Mouse (Mus musculus): ENCODE data around the gene Hdac2.

Gene Hdac2

DNA sequence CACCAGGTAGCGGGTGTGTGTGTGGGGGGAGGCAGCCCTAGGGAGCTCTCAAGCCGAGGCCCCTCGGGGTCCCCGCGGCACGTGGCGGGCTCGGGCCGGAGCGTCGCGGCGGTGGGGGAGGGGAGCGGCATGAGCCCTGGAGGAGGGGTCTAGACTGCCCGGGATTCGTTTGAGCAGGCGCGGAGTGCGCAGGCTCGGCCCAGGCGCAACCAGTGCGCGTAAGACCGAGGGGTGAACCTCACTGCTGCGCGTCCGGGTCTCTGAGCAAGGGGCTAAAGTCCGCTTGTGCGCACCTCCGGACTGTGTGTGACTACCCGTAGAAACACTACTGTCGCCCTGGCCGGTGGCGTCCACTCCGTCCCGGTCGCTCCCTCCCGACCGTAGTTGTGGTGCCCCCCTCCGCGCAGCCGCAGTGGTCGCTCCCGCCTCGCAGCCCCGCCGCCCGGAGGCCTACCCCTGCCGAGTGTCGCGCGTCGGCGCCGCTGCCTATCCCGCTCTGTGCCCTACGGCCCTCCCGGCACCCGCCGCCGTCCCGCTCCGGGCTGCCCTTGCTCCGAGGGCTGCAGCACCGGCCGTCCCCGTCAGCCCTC lies at the start of gene Hdac2:
Gene Hdac2 (plus strand): TSS at position 459 of the 590 bp plus-strand sequence.
- DNase-seq = peak; percentile 87

DNA sequence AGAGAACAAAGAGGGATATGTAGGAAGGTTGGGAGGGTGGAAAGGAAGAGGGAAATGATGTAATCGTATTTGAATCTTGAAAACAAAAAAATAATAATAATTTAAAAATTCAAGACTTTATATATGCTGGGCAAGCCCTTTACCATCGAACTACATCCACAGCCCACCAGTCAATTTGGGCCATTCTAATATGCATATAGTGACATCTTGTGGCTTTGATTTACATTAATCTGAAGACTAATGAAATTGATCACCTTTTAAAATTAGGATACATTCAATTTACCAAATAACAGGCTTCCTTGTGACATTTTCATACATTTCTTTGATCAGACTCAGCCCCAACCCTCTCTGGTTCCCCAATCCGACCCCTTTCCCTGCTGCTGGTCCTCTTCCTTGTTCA lies 46.1 kb upstream of the Hdac2 start:
- DNase-seq = no peak

DNA sequence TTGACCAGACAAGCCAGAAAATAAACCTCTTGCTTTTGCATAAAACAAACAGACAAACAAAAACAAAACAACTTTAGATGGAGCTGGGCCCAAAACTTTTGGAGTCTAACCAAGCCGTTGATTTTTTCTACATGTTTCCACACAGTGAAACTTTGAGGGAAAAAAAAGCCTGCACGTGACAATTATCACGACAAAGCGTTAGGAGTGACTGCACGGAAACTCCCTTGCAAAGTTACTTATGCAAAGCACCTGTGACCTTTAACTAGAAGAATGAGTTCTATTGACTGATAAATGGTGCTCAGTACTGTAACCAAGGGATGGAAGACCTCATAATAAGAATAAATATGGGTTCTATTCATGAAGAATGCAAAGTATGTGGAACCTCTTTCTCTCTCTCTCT lies 38.5 kb upstream of the Hdac2 start:
- no peak for DNase-seq

DNA sequence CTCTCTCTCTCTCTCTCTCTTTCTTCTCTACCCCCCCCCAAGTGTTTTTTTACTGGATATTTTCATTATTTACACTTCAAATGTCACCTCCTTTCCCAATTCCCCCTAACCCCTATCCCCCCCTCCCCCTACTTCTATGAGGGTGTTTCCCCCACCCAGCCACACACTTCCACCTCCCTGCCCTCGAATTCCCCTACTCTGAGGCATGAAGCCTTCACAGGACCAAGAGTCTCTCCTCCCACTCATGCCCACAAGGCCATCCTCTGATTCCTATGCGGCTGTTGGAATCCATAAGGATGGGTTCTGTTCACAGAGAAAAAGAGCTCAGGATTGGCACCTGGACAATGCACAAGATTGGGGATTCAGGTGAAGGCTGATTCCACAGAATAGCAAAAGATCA lies 38.1 kb upstream of the Hdac2 start:
- no peak for DNase-seq

DNA sequence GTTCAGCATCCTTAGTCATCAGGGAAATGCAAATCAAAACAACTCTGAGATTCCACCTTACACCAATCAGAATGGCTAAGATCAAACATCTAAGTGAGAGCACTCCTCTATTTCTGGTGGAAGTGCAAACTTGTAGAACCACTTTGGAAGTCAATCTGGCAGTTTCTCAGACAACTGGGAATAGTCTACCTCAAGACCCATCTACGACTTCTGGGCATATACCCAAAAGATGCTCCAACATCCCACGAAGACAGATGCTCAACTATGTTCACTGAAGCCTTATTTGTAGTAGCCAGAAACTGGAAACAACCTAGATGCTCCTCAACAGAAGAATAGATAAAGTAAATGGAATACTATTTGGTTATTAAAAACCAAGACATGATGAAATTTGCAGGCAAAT lies 22.6 kb upstream of the Hdac2 start:
- no peak for DNase-seq

DNA sequence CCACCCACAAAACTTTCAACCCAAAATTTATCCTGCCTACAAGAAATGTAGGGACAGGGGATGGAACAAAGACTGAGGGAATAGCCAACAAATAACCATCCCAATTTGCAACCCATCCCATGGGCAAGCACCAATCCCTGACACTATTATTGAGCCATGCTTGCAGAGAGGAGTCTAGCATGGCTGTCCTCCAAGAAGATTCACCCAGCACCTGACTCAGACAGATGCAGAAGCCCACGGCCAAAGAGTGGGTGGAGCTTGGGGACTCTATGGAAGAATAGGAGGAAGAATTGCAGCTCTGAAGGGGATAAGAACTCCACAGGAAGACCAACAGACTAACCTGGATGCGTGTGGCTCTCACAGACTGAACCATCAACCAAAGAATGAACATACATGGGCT lies 21.7 kb upstream of the Hdac2 start:
- DNase-seq = no peak

DNA sequence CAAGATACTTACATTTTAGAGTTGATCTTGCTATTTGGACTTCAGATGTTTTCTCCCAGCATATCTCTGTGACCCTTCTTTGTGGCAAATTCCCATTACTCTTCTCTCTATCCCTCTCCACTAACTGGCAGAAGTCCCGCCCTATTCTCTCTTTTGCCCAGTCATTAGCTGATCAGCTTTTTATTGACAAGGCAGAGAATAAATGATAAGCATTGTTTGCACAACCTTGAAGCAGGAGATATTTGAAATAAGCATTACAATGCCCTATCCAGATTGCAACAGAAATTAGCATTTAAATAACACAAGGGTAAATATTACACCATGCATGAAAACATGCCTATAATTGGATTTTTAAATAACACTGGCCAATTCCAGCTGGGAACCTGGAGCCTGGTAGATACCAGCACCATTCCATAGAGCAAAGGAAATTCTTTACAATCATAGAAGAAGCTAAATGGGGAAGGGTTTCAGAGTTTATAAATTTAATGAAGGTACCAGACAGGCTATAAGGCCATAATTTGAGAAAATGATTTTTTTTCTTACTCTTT lies 14.7 kb upstream of the Hdac2 start:
- DNase-seq = no peak

DNA sequence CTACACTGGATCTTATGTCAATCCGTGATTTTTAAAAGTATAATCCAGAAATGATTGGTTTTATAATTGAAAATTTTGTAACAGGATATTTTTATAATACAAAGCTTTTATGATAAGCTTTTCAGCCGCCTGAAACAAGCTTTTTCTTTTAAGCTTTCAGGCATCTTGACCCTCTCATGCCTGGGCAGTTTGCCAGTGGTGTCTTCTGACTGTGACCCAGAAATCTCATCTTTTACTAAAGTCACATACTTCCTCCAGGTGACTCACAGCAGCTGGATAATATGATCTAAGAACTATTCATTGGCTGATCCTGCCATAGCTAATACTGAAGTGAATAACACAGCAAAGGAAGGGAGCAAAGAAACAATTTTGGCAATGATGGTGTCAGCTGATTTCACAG lies 9.9 kb upstream of the Hdac2 start:
- DNase-seq = no peak

DNA sequence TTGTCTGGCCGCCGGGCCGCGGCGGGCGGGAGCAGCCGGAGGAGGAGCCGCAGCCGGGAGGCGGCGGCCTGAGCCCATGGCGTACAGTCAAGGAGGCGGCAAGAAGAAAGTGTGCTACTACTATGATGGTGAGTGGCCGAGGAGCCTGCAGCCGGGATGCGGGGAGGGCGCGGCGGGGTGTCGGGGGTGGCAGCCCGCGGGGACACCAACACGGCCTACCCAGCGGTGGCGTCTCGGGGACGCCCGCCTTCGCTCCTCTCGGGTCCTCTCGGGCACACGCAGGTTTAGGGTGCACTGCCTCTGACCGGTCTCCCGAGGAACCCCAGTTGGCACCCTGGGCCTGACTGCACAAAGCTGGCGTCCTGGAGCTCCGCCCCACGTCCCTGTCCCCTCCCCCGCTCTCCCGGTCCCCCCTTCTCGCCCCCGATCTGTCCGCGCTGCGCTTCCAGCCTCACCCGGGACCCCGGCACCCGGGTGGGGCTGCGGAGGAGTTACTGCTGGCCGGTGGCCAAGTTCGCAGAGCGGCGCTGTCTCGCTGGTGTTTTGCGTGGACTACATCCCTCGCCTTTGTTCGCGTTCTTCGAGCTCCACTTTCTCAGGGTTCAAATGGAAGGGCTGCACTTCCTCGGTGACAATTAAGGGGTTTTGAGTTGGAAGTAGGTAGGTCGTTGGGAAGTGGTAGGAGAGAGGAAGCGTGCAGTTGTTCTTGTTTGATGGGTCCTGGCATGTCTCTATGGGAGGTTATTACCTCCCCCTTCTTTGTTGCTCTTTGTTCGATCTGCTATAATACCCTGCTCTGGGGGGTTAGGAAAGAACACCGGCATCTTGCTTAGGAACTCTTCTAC lies 554 bp downstream of the Hdac2 start:
- no peak for DNase-seq

DNA sequence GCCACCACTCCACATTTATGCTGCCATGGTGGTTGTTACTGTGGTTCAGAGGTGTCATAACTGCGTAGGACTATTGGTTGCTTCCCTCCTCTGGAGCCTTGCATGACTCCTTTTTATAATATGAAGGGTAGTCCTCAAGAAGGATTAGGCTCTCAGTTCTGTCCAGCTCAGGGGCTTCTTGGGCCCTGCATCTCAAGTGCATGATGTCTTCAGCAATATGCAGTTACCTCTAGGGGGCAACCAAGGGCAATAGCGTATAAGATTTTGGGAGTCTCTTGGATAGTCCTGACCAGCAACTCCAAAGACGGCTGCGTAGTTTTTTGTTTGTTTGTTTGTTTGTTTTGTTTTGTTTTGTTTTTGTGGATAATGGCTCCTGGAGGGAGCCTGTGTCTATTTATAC lies 7.5 kb downstream of the Hdac2 start:
- DNase-seq = no peak

DNA sequence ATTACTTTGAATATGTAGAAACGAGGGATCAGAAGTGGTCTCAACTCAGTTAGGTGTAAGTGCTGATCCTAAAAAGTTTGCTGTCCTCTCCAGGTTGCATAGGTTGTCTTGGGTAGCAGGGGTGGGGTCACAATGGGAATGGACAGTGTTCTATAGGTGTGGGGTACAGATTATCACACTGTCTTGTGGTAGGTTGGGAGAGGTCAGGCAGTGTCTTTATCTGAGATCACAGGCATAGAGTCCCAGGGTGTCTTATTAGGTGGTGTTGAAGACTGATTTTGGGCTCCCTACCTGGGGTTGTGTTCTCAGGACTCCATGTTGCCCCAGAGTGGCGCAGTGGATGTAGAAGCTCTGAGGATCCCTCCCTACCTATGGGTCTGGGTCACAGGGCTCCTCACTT lies 17.8 kb downstream of the Hdac2 start:
- DNase-seq = no peak

DNA sequence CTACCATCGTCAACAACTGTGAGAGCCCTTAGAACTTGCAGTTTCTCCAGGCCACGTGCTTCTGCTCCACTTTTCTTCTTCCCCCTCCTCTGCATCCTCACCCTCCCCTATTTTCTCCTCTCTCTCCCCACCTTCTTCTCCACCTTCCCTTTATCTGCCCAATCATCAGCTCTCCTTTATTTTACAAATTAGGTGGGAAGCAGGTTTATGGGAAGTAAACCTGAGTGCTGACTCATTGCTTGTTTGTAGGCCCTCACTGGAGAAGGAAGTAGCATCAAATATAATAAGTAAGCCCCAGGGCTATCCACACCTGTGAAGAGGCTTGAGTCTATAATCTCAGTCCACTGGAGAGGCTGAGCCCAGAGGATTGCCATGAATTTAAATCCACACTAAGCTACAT lies 26.5 kb downstream of the Hdac2 start:
- DNase-seq = no peak

DNA sequence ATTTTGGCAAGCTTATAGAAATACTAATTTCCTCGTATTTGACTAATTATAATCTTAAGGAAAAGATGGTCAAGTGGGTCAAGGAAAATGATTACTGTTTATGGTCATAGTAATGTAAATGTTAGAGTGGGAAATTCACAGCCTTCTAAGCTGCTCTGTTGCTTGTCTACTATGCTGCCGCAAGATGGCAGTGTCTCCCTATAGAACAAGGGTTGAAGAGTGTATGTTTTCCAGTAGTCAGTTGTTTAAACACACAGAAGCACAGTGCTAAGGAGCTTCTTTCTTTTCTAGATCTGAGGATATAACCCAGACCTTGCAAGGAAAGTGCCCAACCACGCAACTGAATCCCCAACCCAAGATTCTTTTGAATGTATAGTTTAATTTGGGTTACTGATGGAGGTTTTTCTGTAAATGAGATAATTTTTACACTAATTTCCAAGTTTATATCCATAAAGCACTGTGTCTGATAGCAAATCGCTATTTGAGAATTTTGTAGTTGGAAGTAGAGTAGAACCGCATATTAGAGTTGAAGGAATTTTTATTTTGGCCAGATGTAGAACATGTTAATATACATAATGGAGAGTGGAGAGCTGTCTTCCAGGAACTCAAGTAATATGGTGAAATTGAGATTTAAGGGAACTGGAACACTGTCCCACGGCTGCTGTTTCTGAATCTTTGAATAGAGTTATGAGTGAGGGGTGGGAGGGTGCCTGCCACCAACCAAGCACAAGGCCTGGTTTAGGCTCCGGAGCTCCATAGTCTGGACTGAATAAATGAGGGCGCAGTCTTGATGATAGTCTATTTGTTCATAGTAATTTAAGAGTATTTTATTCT lies 40.1 kb downstream of the Hdac2 start:
- peak; percentile 48 for DNase-seq

DNA sequence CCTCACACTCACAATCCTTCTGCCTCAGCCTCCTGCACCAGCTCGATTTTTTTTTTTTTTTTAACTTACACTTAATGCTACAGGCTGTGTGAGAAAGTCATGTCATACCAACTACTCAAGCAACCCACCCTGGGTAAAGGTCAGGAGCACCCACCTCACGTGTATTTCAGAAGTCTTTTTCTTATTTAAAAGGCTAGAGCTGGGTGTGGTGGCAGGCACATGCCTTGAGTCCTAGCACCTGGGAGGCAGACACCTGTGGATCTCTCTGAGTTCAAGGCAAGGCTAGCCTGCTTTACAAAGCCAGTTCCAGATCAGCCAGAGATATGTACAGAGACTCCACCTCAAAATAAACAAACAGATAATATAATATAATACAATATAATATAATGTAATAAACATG lies 41.4 kb downstream of the Hdac2 start:
- DNase-seq = no peak

DNA sequence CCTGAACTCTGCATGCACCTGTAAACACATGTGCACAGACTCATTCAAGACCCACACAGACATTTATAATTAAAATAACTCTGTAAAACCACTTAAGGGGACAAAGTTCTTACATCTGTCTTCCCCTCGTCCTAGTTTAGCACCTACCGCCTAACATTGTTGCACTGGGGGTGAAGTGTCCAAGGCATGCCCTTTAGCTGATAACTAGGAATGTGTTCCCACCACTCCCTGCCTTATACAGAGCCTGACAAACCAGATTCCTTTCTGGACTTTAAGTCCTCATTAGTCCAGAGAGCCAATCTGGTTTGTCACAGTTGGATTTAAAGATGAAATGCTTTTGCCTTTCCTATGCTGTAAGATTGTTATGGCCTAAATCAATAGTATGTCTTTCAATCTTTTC lies 41.9 kb downstream of the Hdac2 start:
- no peak for DNase-seq

DNA sequence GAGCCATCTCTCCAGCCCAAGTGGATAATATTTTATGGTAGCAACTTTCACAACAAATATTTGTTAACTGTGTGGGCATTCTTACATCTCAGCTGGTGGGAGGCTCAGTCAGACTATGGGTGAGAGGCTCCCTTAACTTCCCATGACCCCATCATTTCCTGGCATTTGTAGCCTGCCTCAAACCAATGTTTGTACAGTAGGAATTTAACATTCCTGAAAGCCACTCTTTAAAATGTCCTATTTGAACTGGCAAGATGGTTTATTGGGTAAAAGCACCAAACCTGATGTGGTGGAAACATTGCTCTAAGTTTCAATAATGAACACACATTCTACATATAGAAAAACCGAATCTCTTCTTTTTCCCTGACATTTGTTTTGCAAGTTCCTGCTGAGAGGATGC lies 50.0 kb downstream of the Hdac2 start:
- DNase-seq = no peak

DNA sequence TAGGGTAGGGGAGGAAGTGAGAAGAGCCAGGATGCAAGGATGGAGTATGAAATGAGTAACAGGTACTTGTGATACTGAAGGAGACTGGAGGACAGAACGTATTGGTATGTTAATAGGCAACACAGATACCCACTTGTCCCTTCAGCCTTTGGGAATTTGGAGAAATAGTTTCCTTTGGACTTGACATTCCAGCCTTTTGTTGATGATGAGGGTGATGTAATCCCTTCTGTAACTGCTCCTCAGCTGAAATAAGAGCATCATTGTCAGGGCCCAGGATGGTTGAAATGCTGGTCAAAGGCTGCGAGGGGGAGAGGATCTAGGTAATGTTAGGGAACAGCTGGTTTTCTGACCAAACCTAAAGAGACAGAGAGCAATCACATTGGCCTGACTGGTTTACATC lies 54.3 kb downstream of the Hdac2 start:
- DNase-seq = no peak

DNA sequence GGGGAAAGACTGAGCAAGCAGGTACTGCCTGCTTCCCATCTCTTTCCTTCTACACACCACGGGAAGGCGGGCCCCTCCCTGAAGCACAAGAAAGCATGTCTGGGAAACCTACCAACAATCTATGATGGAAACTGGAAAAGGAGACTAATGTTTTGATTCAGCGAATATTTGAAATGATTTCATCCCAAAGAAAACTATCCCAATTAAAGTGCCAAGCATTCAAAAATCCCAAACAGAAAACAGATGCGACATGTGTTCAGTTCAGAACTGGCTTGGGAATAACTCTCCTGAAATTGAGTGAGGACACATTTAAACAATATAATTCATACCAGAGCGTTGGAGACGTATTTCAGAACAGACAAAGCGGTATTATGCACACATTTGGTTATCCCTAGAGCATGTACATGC lies 60.8 kb downstream of the Hdac2 start:
- DNase-seq = no peak

DNA sequence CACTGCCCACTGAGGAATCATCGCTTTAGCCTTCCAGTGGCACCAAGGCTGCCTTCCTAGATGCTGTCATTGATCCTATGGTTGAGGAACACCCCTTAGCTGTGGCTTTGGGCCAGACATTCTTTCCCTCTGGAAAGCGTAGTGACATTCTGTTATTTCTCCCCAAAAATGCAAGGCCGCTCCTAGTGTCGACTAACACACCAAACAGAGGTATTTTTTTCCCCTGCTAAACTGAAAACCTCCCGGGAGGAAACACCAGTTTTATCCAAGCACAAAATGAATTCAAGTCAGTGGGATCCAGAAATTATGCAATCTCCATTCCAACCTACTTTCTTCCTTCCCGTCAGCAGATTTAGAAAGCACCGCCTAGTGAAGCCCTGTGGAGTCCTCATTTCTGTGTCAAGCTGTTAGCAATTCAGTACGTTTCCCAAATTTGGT lies 73.3 kb downstream of the Hdac2 start:
- peak; percentile 4 for DNase-seq
